Mouse (Mus musculus) embryo, embryonic 10.5 days (tissue): ENCODE data around the gene Sik3.
A peak's percentile ranks its signal among the peaks of the same experiment; 100 is the strongest.
"Not testable (repeated sequence)": the region's sequence is repeated elsewhere in the genome, so short reads cannot be mapped to it uniquely, and the experiment has no call there.

Source experiments
- DNase-seq: peaks from one replicate; pipeline ENCODE4 v3.0.0-alpha.2; 2015; ENCODE audit warnings: low spot score

Gene Sik3

GRCm38 (mm10) chr9:46106105-46106504 lies 93.5 kb downstream of the Sik3 start:
- DNase-seq, result no peak

- DNase-seq, result no peak
Observed at GRCm38 (mm10) chr9:46110648-46111047, 98.0 kb downstream of the Sik3 start.

- no peak for DNase-seq
Observed at GRCm38 (mm10) chr9:46111334-46111733, 98.7 kb downstream of the Sik3 start.

- peak; percentile 43 for DNase-seq
Observed at GRCm38 (mm10) chr9:46112246-46112645, 99.6 kb downstream of the Sik3 start.

- no peak for DNase-seq
Observed at GRCm38 (mm10) chr9:46118844-46119385, 106.3 kb downstream of the Sik3 start.

GRCm38 (mm10) chr9:46119943-46120441 lies 107.4 kb downstream of the Sik3 start:
- peak; percentile 81 for DNase-seq

- DNase-seq, result no peak
Observed at GRCm38 (mm10) chr9:46120468-46121253, 108.0 kb downstream of the Sik3 start.

- DNase-seq, result no peak
Observed at GRCm38 (mm10) chr9:46121486-46121885, 108.9 kb downstream of the Sik3 start.

- DNase-seq, result no peak
Observed at GRCm38 (mm10) chr9:46122731-46123130, 110.1 kb downstream of the Sik3 start.

- DNase-seq, result no peak
Observed at GRCm38 (mm10) chr9:46126295-46126694, 113.7 kb downstream of the Sik3 start.

- DNase-seq, result peak; percentile 36
Observed at GRCm38 (mm10) chr9:46127326-46127725, 114.7 kb downstream of the Sik3 start.

GRCm38 (mm10) chr9:46129241-46129640 lies 116.6 kb downstream of the Sik3 start:
- DNase-seq, result no peak

GRCm38 (mm10) chr9:46132821-46133220 lies 120.2 kb downstream of the Sik3 start:
- DNase-seq, result not testable (repeated sequence)

GRCm38 (mm10) chr9:46138831-46139230 lies 126.2 kb downstream of the Sik3 start:
- DNase-seq, result no peak

GRCm38 (mm10) chr9:46140811-46141210 lies 128.2 kb downstream of the Sik3 start:
- no peak for DNase-seq

- DNase-seq, result no peak
Observed at GRCm38 (mm10) chr9:46142031-46142430, 129.4 kb downstream of the Sik3 start.

GRCm38 (mm10) chr9:46142492-46142891 lies 129.9 kb downstream of the Sik3 start:
- DNase-seq, result no peak

GRCm38 (mm10) chr9:46144976-46145375 lies 132.4 kb downstream of the Sik3 start:
- no peak for DNase-seq

GRCm38 (mm10) chr9:46146437-46146836 lies 133.8 kb downstream of the Sik3 start:
- no peak for DNase-seq

- no peak for DNase-seq
Observed at GRCm38 (mm10) chr9:46148723-46149122, 136.1 kb downstream of the Sik3 start.

- DNase-seq, result no peak
Observed at GRCm38 (mm10) chr9:46149392-46149791, 136.8 kb downstream of the Sik3 start.

- no peak for DNase-seq
Observed at GRCm38 (mm10) chr9:46150116-46150515, 137.5 kb downstream of the Sik3 start.

- no peak for DNase-seq
Observed at GRCm38 (mm10) chr9:46150890-46151703, 138.5 kb downstream of the Sik3 start.
